Comparison of ENCODE assay signal across 11 mouse cellular contexts in the genomic region with DNA sequence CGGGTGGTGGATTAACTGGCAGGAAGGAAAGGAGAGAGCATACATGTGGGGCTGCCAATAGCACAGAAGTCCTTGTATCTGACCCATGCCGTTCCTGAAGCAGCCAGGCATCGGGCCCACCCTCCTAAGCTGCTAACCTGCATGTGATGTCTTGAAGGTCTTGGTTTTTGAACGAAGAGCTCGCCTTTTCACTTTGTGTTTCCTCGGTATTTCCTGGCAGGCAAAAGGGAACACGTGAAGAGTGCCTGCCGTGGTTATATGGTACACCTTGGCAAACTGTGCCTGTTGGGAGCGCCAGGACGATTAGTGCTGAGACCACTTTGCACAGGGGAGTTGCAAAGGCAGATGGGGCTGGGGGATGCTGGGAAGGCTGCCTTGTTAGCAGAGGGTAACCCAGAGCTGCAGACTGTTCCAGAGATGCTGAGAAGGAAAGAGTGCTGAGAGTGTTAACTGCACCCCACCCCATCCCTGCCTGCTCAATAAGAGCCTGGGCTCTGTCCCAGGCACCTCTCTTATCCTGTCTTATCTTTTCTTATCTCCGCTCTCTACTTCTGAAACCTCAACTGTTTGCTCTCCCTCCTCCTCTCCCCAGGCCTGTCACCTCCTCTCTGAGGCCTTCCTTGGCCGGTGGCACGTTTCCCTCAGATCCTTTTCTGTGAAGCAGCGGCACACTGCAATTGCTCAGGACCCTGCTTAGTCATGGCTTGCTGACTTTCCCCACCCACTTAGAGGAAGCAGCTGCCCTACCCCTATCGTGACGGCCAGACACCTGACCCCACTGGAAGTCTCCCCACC. TPM values are rescaled to one million over a fixed set of nuclear protein-coding genes. Genes with fewer than 3 reads are reported as not detected.
DNase-seq lines count a peak whose midpoint lies in the region; ATAC-seq and TF ChIP-seq lines count a peak whose summit lies in the region.
"Had no signal": no experiment of that assay in that cellular context is flagged by ENCODE, and none has a peak within 500 bp of the region (broad histone marks: within the 10 kb centered on the region; RNA-seq: fewer than 3 reads in every experiment).

No protein-coding gene starts in this region.

- H3K9me3 ChIP-seq in liver, postnatal 0 days (ENCODE audit: low read length): no peaks in the 10 kb centered on the region
- H3K9me3 ChIP-seq in ES-E14 (ENCODE audit: control insufficient read depth, insufficient read depth, low read depth, low read length): no peaks in the 10 kb centered on the region
- H3K9me3 ChIP-seq in heart, postnatal 0 days (replicated peaks; ENCODE audit: control insufficient read depth, low read length): no peaks in the 10 kb centered on the region
- no peaks in the 10 kb centered on the region for H3K9me3 ChIP-seq in forebrain, embryonic 14.5 days (replicated peaks; ENCODE audit: control insufficient read depth, low read length)

- H3K4me3 ChIP-seq in liver, postnatal 0 days (ENCODE audit: low read depth, low read length): no peak overlapping the region
- peak overlapping the region; percentile 25 to 28; a peak in 3 of 4 replicates for H3K4me3 ChIP-seq in ES-E14 (ENCODE audit: insufficient read depth in 1 of 2, low read depth in 1 of 2, low read length in 2 of 2, poor library complexity in 1 of 2, severe bottlenecking in 1 of 2)
- H3K4me3 ChIP-seq in heart, postnatal 0 days (ENCODE audit: low read depth, low read length): no peak overlapping the region
- H3K4me3 ChIP-seq in forebrain, embryonic 14.5 days (ENCODE audit: low read depth, low read length): no peak overlapping the region
- H3K4me3 ChIP-seq: heart, adult 2 months had no signal

- ATAC-seq in liver, postnatal 0 days: no peak
- ATAC-seq in heart, postnatal 0 days (ENCODE audit: insufficient read depth, low read depth): no peak
- ATAC-seq in neutrophil, adult 5-6 weeks (ENCODE audit: extremely low read depth, insufficient number of reproducible peaks, low FRiP score, poor library complexity, severe bottlenecking): peak; percentile 42; the same call in 1 of the 2 replicates
- ATAC-seq in inflammation-experienced regulatory T-cells, adult 6 months: no peak
- no peak for ATAC-seq in forebrain, embryonic 14.5 days

- H3K27ac ChIP-seq in liver, postnatal 0 days (ENCODE audit: low read depth): no peak overlapping the region
- no peak overlapping the region for H3K27ac ChIP-seq in ES-E14 (ENCODE audit: insufficient read depth, low read depth, low read length, poor library complexity, severe bottlenecking)
- no peak overlapping the region for H3K27ac ChIP-seq in heart, postnatal 0 days (ENCODE audit: low read depth)
- no peak overlapping the region for H3K27ac ChIP-seq in forebrain, embryonic 14.5 days (ENCODE audit: low read depth, low read length)
- H3K27ac ChIP-seq: heart, adult 2 months had no signal

- H3K27me3 ChIP-seq in liver, postnatal 0 days (ENCODE audit: insufficient read depth, low read length): no peaks in the 10 kb centered on the region
- no peaks in the 10 kb centered on the region for H3K27me3 ChIP-seq in heart, postnatal 0 days (ENCODE audit: control insufficient read depth, insufficient read depth, low read length)
- H3K27me3 ChIP-seq in forebrain, embryonic 14.5 days (replicated peaks; ENCODE audit: control insufficient read depth, insufficient read depth, low read length): no peaks in the 10 kb centered on the region

- no peak overlapping the region for H3K9ac ChIP-seq in liver, postnatal 0 days (replicated peaks)
- peak overlapping the region; percentile 34; the same call in 1 of the 2 replicates for H3K9ac ChIP-seq in ES-E14 (ENCODE audit: insufficient read depth, low read depth, low read length, poor library complexity, severe bottlenecking)
- H3K9ac ChIP-seq in heart, postnatal 0 days (replicated peaks; ENCODE audit: low read depth, low read length): no peak overlapping the region
- H3K9ac ChIP-seq in forebrain, embryonic 14.5 days (ENCODE audit: low read length): no peak overlapping the region

- no peak for TF ChIP-seq EP300 in liver, postnatal 0 days (IDR thresholded peaks at IDR 0.05; ENCODE audit: low read depth)
- no peak for TF ChIP-seq EP300 in heart, postnatal 0 days (IDR thresholded peaks at IDR 0.05; ENCODE audit: low read depth)

- no peak for TF ChIP-seq CTCF in liver, postnatal 0 days (IDR thresholded peaks at IDR 0.05; ENCODE audit: low read depth)
- TF ChIP-seq CTCF in heart, postnatal 0 days (IDR thresholded peaks at IDR 0.05; ENCODE audit: low read depth): no peak

- 28% methylated on average over 16 of the region's 16 CpGs for WGBS in liver, postnatal 0 days (ENCODE audit: insufficient replicate concordance)
- WGBS in heart, postnatal 0 days: 23% methylated on average over 16 of the region's 16 CpGs
- WGBS in forebrain, embryonic 14.5 days: 49% methylated on average over 16 of the region's 16 CpGs

- no peaks in the 10 kb centered on the region for H3K36me3 ChIP-seq in liver, postnatal 0 days (replicated peaks; ENCODE audit: insufficient read depth, low read length)
- no peaks in the 10 kb centered on the region for H3K36me3 ChIP-seq in ES-E14 (ENCODE audit: control insufficient read depth, insufficient read depth, low read length, poor library complexity, severe bottlenecking)
- no peaks in the 10 kb centered on the region for H3K36me3 ChIP-seq in heart, postnatal 0 days (replicated peaks; ENCODE audit: control insufficient read depth, insufficient read depth, low read length)
- H3K36me3 ChIP-seq in forebrain, embryonic 14.5 days (ENCODE audit: control insufficient read depth, insufficient read depth, low read length): no peaks in the 10 kb centered on the region

- no peak overlapping the region for H3K4me2 ChIP-seq in liver, postnatal 0 days (ENCODE audit: low read depth, low read length)
- H3K4me2 ChIP-seq in heart, postnatal 0 days (ENCODE audit: low read depth, low read length): 0 out of 2 replicates have a peak overlapping the region, but pooled peaks have one; percentile 3
- H3K4me2 ChIP-seq in forebrain, embryonic 14.5 days (ENCODE audit: low read length): no peak overlapping the region

- in situ Hi-C loops in ES-E14 (cut with MboI; ENCODE audit: low sequenced_read_pairs in 2 of 2, unreplicated experiment in 2 of 2): loop anchor here in 1 of 2 experiments (25.0 kb wide), 1 partner anchor 275 kb away; no protein-coding TSS in a partner anchor

- peaks cover 25% of the 10 kb centered on the region for H3K4me1 ChIP-seq in liver, postnatal 0 days (ENCODE audit: insufficient read depth)
- H3K4me1 ChIP-seq in ES-E14 (ENCODE audit: control insufficient read depth in 2 of 2, insufficient read depth in 2 of 2, low read length in 2 of 2, poor library complexity in 1 of 2): peaks cover 0 to 10% of the 10 kb centered on the region in 2 experiments; a peak in 1 of 4 replicates
- H3K4me1 ChIP-seq in heart, postnatal 0 days (ENCODE audit: control insufficient read depth, insufficient read depth): peaks cover 39% of the 10 kb centered on the region
- H3K4me1 ChIP-seq in forebrain, embryonic 14.5 days (ENCODE audit: control insufficient read depth, insufficient read depth, low read length): no peaks in the 10 kb centered on the region

- DNase-seq in liver: peak; percentile 41
- DNase-seq in liver, postnatal 0 days: no peak
- DNase-seq in ES-E14 (ENCODE audit: low read depth, low spot score): no peak
- DNase-seq in heart, postnatal 0 days (ENCODE audit: low spot score): no peak
- DNase-seq in forebrain, embryonic 14.5 days (ENCODE audit: low spot score): no peak
- DNase-seq: adrenal gland, postnatal 25 days; layer of hippocampus, adult 9-11 months; lung, postnatal 36 days had no signal

TF ChIP-seq in ES-E14, 5 proteins besides CTCF, POLR2A, EP300 and RAD21:
- TF ChIP-seq HCFC1 (IDR thresholded peaks at IDR 0.05; ENCODE audit: borderline replicate concordance, insufficient read depth, low read length): no peak
- no peak for TF ChIP-seq ZC3H11A (IDR thresholded peaks at IDR 0.05; ENCODE audit: borderline replicate concordance, low read depth, low read length)
TF ChIP-seq in ES-E14: peak in this region for 0.

RNA-seq across cellular contexts. Expression of a gene that starts 13.0 kb away (rescaled TPM):
- polyA plus RNA-seq in liver, postnatal 0 days (2015; fragmentation: Nextera tagmentation; extraction: Ambion mirVana): 3.6 and 3.9 TPM in 2 replicates
- 8.0 and 8.8 TPM in 2 replicates for total RNA-seq in ES-E14 (2012; rRNA removed)
- total RNA-seq in heart, postnatal 0 days (2014; rRNA removed; ENCODE audit: low replicate concordance): 14.2 and 15.3 TPM in 2 replicates
- 7.8 and 8.1 TPM in 2 replicates for polyA plus RNA-seq in heart, postnatal 0 days (2015; fragmentation: Nextera tagmentation; extraction: Ambion mirVana)
- total RNA-seq in neutrophil, adult 5-6 weeks (2017): 47.8 and 49.7 TPM in 2 replicates
- 10 to 100 TPM; 13.5 to 22.5 (median 19.3) TPM for polyA plus RNA-seq in inflammation-experienced regulatory T-cells, adult 6 months (2017; shearing (Covaris generic))
- 5.5 and 6.0 TPM in 2 replicates for polyA plus RNA-seq in forebrain, embryonic 14.5 days (2014; fragmentation: Nextera tagmentation; extraction: Ambion mirVana)

Comparison
In these comparisons a context has a peak if more than half of its experiments do, and no peak if none do; other contexts are left out.
1. H3K4me3 ChIP-seq: peak in ES-E14 (2 of 2); none in liver, postnatal 0 days (single experiment), heart, postnatal 0 days (single experiment) and forebrain, embryonic 14.5 days (single experiment).